Mouse (Mus musculus): ENCODE measurements around the gene Olfr128. TPM values are rescaled to one million over a fixed set of nuclear protein-coding genes. Genes with fewer than 3 reads are reported as not detected.
"Not testable (repeated sequence)": the region's sequence is repeated elsewhere in the genome, so short reads cannot be mapped to it uniquely, and the experiment has no call there.

Gene Olfr128
- not detected in 2 replicates for polyA plus RNA-seq (2014; fragmentation: Nextera tagmentation; extraction: Ambion mirVana)

GRCm38 (mm10) chr17:37920248-37920647 is at the start of gene Olfr128:
TSS of gene Olfr128 (plus strand) at chr17:37920548.
- Histone ChIP-seq H3K36me3 (ENCODE audit: control insufficient read depth, insufficient read depth, low read length) (no peaks in the 10 kb centered on the region), H3K4me3 (ENCODE audit: low read depth, low read length) (no peak within 1 kb of the TSS), H3K9ac (ENCODE audit: low read depth, low read length) (no peak within 1 kb of the TSS), H3K27ac (replicated peaks; ENCODE audit: low read depth, low read length) (no peak within 1 kb of the TSS), H3K4me2 (ENCODE audit: low read depth, low read length) (no peak within 1 kb of the TSS), H3K4me1 (ENCODE audit: control insufficient read depth, insufficient read depth, low read length) (no peaks in the 10 kb centered on the region), H3K27me3 (replicated peaks; ENCODE audit: control insufficient read depth, insufficient read depth, low read length) (no peaks in the 10 kb centered on the region), H3K9me3 (ENCODE audit: control insufficient read depth, low read length) (no peaks in the 10 kb centered on the region)
- ATAC-seq (ENCODE audit: low read depth) (no peak), DNase-seq (ENCODE audit: low spot score) (no peak)

- Histone ChIP-seq H3K27me3 (replicated peaks; ENCODE audit: control insufficient read depth, insufficient read depth, low read length) (no peaks in the 10 kb centered on the region), H3K9me3 (ENCODE audit: control insufficient read depth, low read length) (no peaks in the 10 kb centered on the region), H3K4me2 (ENCODE audit: low read depth, low read length) (no peak overlapping the region), H3K27ac (replicated peaks; ENCODE audit: low read depth, low read length) (no peak overlapping the region), H3K4me3 (ENCODE audit: low read depth, low read length) (no peak overlapping the region), H3K9ac (ENCODE audit: low read depth, low read length) (no peak overlapping the region), H3K36me3 (ENCODE audit: control insufficient read depth, insufficient read depth, low read length) (no peaks in the 10 kb centered on the region), H3K4me1 (ENCODE audit: control insufficient read depth, insufficient read depth, low read length) (no peaks in the 10 kb centered on the region)
- DNase-seq (ENCODE audit: low spot score) (no peak), ATAC-seq (ENCODE audit: low read depth) (no peak)
- WGBS: 75% methylated on average over 3 of the region's 3 CpGs
Measured at GRCm38 (mm10) chr17:37873830-37874229, 46.5 kb upstream of the Olfr128 start.

GRCm38 (mm10) chr17:37900137-37900536 is 20.2 kb upstream of the Olfr128 start, which contains the start of gene Olfr127:
TSS of gene Olfr127 (plus strand) at chr17:37900437.
- Histone ChIP-seq H3K4me3 (ENCODE audit: low read depth, low read length) (no peak within 1 kb of the TSS), H3K27me3 (replicated peaks; ENCODE audit: control insufficient read depth, insufficient read depth, low read length) (no peaks in the 10 kb centered on the region), H3K27ac (replicated peaks; ENCODE audit: low read depth, low read length) (no peak within 1 kb of the TSS), H3K4me1 (ENCODE audit: control insufficient read depth, insufficient read depth, low read length) (no peaks in the 10 kb centered on the region), H3K36me3 (ENCODE audit: control insufficient read depth, insufficient read depth, low read length) (no peaks in the 10 kb centered on the region), H3K9ac (ENCODE audit: low read depth, low read length) (no peak within 1 kb of the TSS), H3K9me3 (ENCODE audit: control insufficient read depth, low read length) (no peaks in the 10 kb centered on the region), H3K4me2 (ENCODE audit: low read depth, low read length) (no peak within 1 kb of the TSS)
- no peak for ATAC-seq (ENCODE audit: low read depth)
- no peak for DNase-seq (ENCODE audit: low spot score)
- 70% methylated on average over 1 of the region's 1 CpGs for WGBS

GRCm38 (mm10) chr17:37906821-37907220 is 13.5 kb upstream of the Olfr128 start:
- not testable (repeated sequence) for H3K4me1 ChIP-seq (ENCODE audit: control insufficient read depth, insufficient read depth, low read length); H3K4me2 ChIP-seq (ENCODE audit: low read depth, low read length); DNase-seq (ENCODE audit: low spot score); ATAC-seq (ENCODE audit: low read depth); H3K27me3 ChIP-seq (replicated peaks; ENCODE audit: control insufficient read depth, insufficient read depth, low read length); H3K9me3 ChIP-seq (ENCODE audit: control insufficient read depth, low read length); H3K4me3 ChIP-seq (ENCODE audit: low read depth, low read length); H3K36me3 ChIP-seq (ENCODE audit: control insufficient read depth, insufficient read depth, low read length); H3K27ac ChIP-seq (replicated peaks; ENCODE audit: low read depth, low read length); H3K9ac ChIP-seq (ENCODE audit: low read depth, low read length)
- 67% methylated on average over 8 of the region's 8 CpGs for WGBS

- Histone ChIP-seq H3K9me3 (ENCODE audit: control insufficient read depth, low read length) (no peaks in the 10 kb centered on the region), H3K4me1 (ENCODE audit: control insufficient read depth, insufficient read depth, low read length) (no peaks in the 10 kb centered on the region), H3K4me2 (ENCODE audit: low read depth, low read length) (no peak within 1 kb of the TSS), H3K4me3 (ENCODE audit: low read depth, low read length) (no peak within 1 kb of the TSS), H3K36me3 (ENCODE audit: control insufficient read depth, insufficient read depth, low read length) (no peaks in the 10 kb centered on the region), H3K27me3 (replicated peaks; ENCODE audit: control insufficient read depth, insufficient read depth, low read length) (no peaks in the 10 kb centered on the region), H3K27ac (replicated peaks; ENCODE audit: low read depth, low read length) (no peak within 1 kb of the TSS), H3K9ac (ENCODE audit: low read depth, low read length) (no peak within 1 kb of the TSS)
- ATAC-seq (ENCODE audit: low read depth) (no peak), DNase-seq (ENCODE audit: low spot score) (no peak)
- 73% methylated on average over 2 of the region's 2 CpGs for WGBS
Measured at GRCm38 (mm10) chr17:37952979-37953378, 32.6 kb downstream of the Olfr128 start, which contains the start of gene Olfr761. TSS of gene Olfr761 (minus strand) at chr17:37953079.

- ATAC-seq (ENCODE audit: low read depth): no peak
- H3K9me3 ChIP-seq (ENCODE audit: control insufficient read depth, low read length): no peaks in the 10 kb centered on the region
- no peak overlapping the region for H3K4me2 ChIP-seq (ENCODE audit: low read depth, low read length)
- H3K27me3 ChIP-seq (replicated peaks; ENCODE audit: control insufficient read depth, insufficient read depth, low read length): no peaks in the 10 kb centered on the region
- no peaks in the 10 kb centered on the region for H3K36me3 ChIP-seq (ENCODE audit: control insufficient read depth, insufficient read depth, low read length)
- H3K9ac ChIP-seq (ENCODE audit: low read depth, low read length): no peak overlapping the region
- DNase-seq (ENCODE audit: low spot score): no peak
- H3K27ac ChIP-seq (replicated peaks; ENCODE audit: low read depth, low read length): no peak overlapping the region
- H3K4me1 ChIP-seq (ENCODE audit: control insufficient read depth, insufficient read depth, low read length): no peaks in the 10 kb centered on the region
- WGBS: 85% methylated on average over 3 of the region's 3 CpGs
- H3K4me3 ChIP-seq (ENCODE audit: low read depth, low read length): no peak overlapping the region
Measured at GRCm38 (mm10) chr17:37973591-37973990, 53.2 kb downstream of the Olfr128 start.

Other genes starting within 250 kb of the Olfr128 start
- gene Olfr119, start 224.0 kb upstream of the Olfr128 start, polyA plus RNA-seq (2014; fragmentation: Nextera tagmentation; extraction: Ambion mirVana): not detected in 2 replicates
- 0.17 TPM in 1 of 2 replicates, not detected in the other for gene Olfr120, start 198.7 kb upstream of the Olfr128 start, polyA plus RNA-seq (2014; fragmentation: Nextera tagmentation; extraction: Ambion mirVana)
- 0.18 TPM in 1 of 2 replicates, not detected in the other for gene Olfr121, start 171.7 kb upstream of the Olfr128 start, polyA plus RNA-seq (2014; fragmentation: Nextera tagmentation; extraction: Ambion mirVana)
- gene Olfr122, start 151.9 kb upstream of the Olfr128 start, polyA plus RNA-seq (2014; fragmentation: Nextera tagmentation; extraction: Ambion mirVana): not detected in 2 replicates
- not detected in 2 replicates for gene Olfr123, start 127.0 kb upstream of the Olfr128 start, polyA plus RNA-seq (2014; fragmentation: Nextera tagmentation; extraction: Ambion mirVana)
- 0.15 and 0.30 TPM in 2 replicates for gene Olfr124, start 120.7 kb upstream of the Olfr128 start, polyA plus RNA-seq (2014; fragmentation: Nextera tagmentation; extraction: Ambion mirVana)
- not detected in 2 replicates for gene Olfr125, start 87.6 kb upstream of the Olfr128 start, polyA plus RNA-seq (2014; fragmentation: Nextera tagmentation; extraction: Ambion mirVana)
- not detected in 2 replicates for gene Olfr126, start 73.1 kb upstream of the Olfr128 start, polyA plus RNA-seq (2014; fragmentation: Nextera tagmentation; extraction: Ambion mirVana)
- not detected in 2 replicates for gene Olfr127, start 20.1 kb upstream of the Olfr128 start, polyA plus RNA-seq (2014; fragmentation: Nextera tagmentation; extraction: Ambion mirVana)
- gene Olfr761, start 32.5 kb downstream of the Olfr128 start, polyA plus RNA-seq (2014; fragmentation: Nextera tagmentation; extraction: Ambion mirVana): not detected in 2 replicates
- gene Olfr129, start 139.5 kb downstream of the Olfr128 start, polyA plus RNA-seq (2014; fragmentation: Nextera tagmentation; extraction: Ambion mirVana): not detected in 2 replicates
- not detected in 2 replicates for gene Olfr130, start 143.4 kb downstream of the Olfr128 start, polyA plus RNA-seq (2014; fragmentation: Nextera tagmentation; extraction: Ambion mirVana)
- gene Olfr131, start 168.1 kb downstream of the Olfr128 start, polyA plus RNA-seq (2014; fragmentation: Nextera tagmentation; extraction: Ambion mirVana): 0.22 and 0.30 TPM in 2 replicates
- gene Olfr132, start 214.0 kb downstream of the Olfr128 start, polyA plus RNA-seq (2014; fragmentation: Nextera tagmentation; extraction: Ambion mirVana): not detected in 2 replicates
- gene Olfr133, start 224.7 kb downstream of the Olfr128 start, polyA plus RNA-seq (2014; fragmentation: Nextera tagmentation; extraction: Ambion mirVana): not detected in 2 replicates